Mouse (Mus musculus) erythroblast, embryonic 14.5 days (primary cell): ENCODE data around the gene Gja4.

ENCODE experiments used
- GATA1 ChIP-seq: IDR thresholded peaks from 2 replicates; pipeline ENCODE4 v1.6.1; 2012; ENCODE audit warnings: low read length, inconsistent platforms, mixed read lengths
- TAL1 ChIP-seq: IDR thresholded peaks from 3 replicates; pipeline ENCODE4 v1.6.1; 2012; ENCODE audit warnings: low read length, inconsistent platforms, mixed read lengths

DNA sequence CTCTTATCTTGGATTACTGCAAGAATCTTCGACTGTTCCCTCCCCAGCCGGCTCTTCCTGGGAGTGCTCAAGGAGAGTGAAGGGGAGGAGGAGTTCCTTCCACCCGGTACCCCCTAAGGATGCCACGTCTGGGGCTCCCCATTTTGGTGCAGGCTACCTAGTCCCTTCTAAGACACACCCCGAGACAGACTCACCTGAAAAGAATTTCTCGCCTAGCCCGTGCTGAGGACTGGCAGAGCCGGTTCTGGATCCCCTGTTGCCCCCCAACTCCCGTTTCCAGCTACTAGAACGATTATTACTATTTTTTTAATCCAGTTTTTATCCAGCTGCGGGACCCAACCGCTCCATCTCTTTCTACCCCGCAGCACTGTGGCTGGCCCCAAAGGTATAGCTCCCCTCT lies 15.9 kb upstream of the Gja4 start:
- TF ChIP-seq GATA1 (no peak), TAL1 (no peak)
